Mouse (Mus musculus): ENCODE results near the gene Runx1.

Gene Runx1

GRCm38 (mm10) chr16:92552106-92552382 lies 273.9 kb downstream of the Runx1 start:
- DNase-seq = no peak
